Mouse (Mus musculus) heart, embryonic 13.5 days (tissue): ENCODE results near the gene Gm6096. TPM values are rescaled to one million over a fixed set of nuclear protein-coding genes. Genes with fewer than 3 reads are reported as not detected.

ENCODE experiments used
- ATAC-seq: fragments of 200-750 bp; cut with Nextera tagmentation; 2 replicates; pipeline ENCODE4 v1.8.0; 2017; ENCODE audit warnings: moderate TSS enrichment; ENCODE audit not compliant: insufficient number of reproducible peaks, low FRiP score, low TSS enrichment; ENCODE audit errors: extremely low read depth
- H3K27ac ChIP-seq: fragments of 300-500 bp; sonication (generic); replicated peaks from 2 replicates; pipeline ENCODE4 v1.5.1; 2015; ENCODE audit warnings: moderate library complexity, mild to moderate bottlenecking, inconsistent platforms
- H3K27me3 ChIP-seq: fragments of 300-500 bp; sonication (generic); replicated peaks from 2 replicates; pipeline ENCODE4 v1.6.1; 2015; ENCODE audit warnings: mild to moderate bottlenecking, inconsistent platforms
- H3K36me3 ChIP-seq: fragments of 300-500 bp; sonication (generic); 2 replicates; pipeline ENCODE4 v1.6.1; 2015; ENCODE audit warnings: mild to moderate bottlenecking, inconsistent platforms
- H3K4me1 ChIP-seq: fragments of 300-500 bp; sonication (generic); 2 replicates; pipeline ENCODE4 v1.6.1; 2015; ENCODE audit warnings: inconsistent platforms
- H3K4me2 ChIP-seq: fragments of 300-500 bp; sonication (generic); 2 replicates; pipeline ENCODE4 v1.6.1; 2015; ENCODE audit warnings: inconsistent platforms, mild to moderate bottlenecking, moderate library complexity
- H3K4me3 ChIP-seq: fragments of 300-500 bp; sonication (generic); 2 replicates; pipeline ENCODE4 v1.5.1; 2015; ENCODE audit warnings: moderate library complexity, mild to moderate bottlenecking, inconsistent platforms
- H3K9ac ChIP-seq: fragments of 300-500 bp; sonication (generic); 2 replicates; pipeline ENCODE4 v1.6.1; 2015; ENCODE audit warnings: inconsistent platforms, mild to moderate bottlenecking, moderate library complexity
- H3K9me3 ChIP-seq: fragments of 300-500 bp; sonication (generic); 2 replicates; pipeline ENCODE4 v1.6.1; 2016; ENCODE audit warnings: inconsistent platforms
- WGBS: fragments of 180-500 bp; shearing (Covaris S2); methylation state at CpG from one replicate; pipeline ENCODE4 v1.1.7; 2015; ENCODE audit warnings: mixed read lengths; 5-methylcytosine and 5-hydroxymethylcytosine counted together
- polyA plus RNA-seq: library from polyadenylated mRNA; unstranded; fragments of >200 nt; fragmentation: Nextera tagmentation; extraction: Ambion mirVana; gene quantifications from 2 replicates; pipeline ENCODE4 v1.2.1, GENCODE M21; 2015

Gene Gm6096
- polyA plus RNA-seq, 1 experiment from 2014 or later = 0.37 TPM

GRCm38 (mm10) chr7:34224308-34224707, 26.5 kb upstream of the Gm6096 start:
- whole genome bisulfite sequencing = 84% methylated on average over 6 of the region's 6 CpGs
- Histone ChIP-seq H3K4me3 (no peak overlapping the region), H3K4me2 (no peak overlapping the region), H3K36me3 (peaks cover 95% of the 10 kb centered on the region), H3K9me3 (no peaks in the 10 kb centered on the region), H3K27me3 (no peaks in the 10 kb centered on the region), H3K4me1 (peaks cover 43% of the 10 kb centered on the region), H3K27ac (no peak overlapping the region), H3K9ac (no peak overlapping the region)
- no peak for ATAC-seq

DNA sequence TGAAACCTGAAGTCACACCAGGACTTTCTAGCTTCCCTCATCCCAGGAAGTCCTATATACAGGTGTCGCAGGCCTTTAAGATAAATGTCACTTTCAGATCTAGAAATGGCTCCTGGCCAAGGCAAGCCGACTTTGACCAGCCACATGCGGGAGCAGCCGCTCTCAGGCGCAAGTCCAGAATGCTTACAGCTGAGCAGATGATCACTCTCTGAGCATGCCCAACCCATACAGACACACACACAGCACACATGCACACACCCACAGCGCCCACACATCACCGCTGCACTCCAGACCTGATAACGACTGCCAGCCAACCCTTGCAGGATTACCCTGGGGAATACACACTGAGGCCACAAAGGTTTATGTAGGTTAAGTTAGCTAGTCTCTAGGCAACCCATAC, 24.8 kb upstream of the Gm6096 start:
- Histone ChIP-seq H3K9ac (peak overlapping the region; percentile 94), H3K9me3 (no peaks in the 10 kb centered on the region), H3K27me3 (no peaks in the 10 kb centered on the region), H3K4me1 (peaks cover 50% of the 10 kb centered on the region), H3K4me3 (peak overlapping the region; percentile 79), H3K36me3 (peaks cover 77% of the 10 kb centered on the region), H3K4me2 (peak overlapping the region; percentile 92), H3K27ac (no peak overlapping the region)
- WGBS = 51% methylated on average over 8 of the region's 8 CpGs
- ATAC-seq = no peak

- no peak for ATAC-seq
- Histone ChIP-seq H3K4me1 (peaks cover 50% of the 10 kb centered on the region), H3K4me2 (peak overlapping the region; percentile 92), H3K9me3 (no peaks in the 10 kb centered on the region), H3K4me3 (peak overlapping the region; percentile 79), H3K36me3 (peaks cover 69% of the 10 kb centered on the region), H3K9ac (peak overlapping the region; percentile 94), H3K27ac (no peak overlapping the region), H3K27me3 (no peaks in the 10 kb centered on the region)
- WGBS = 87% methylated on average over 12 of the region's 12 CpGs
These were observed 24.0 kb upstream of the Gm6096 start for GRCm38 (mm10) chr7:34226846-34227245.

- Histone ChIP-seq H3K36me3 (peaks cover 51% of the 10 kb centered on the region), H3K27me3 (no peaks in the 10 kb centered on the region), H3K9ac (peak overlapping the region; percentile 94), H3K27ac (no peak overlapping the region), H3K4me3 (peak overlapping the region; percentile 79), H3K9me3 (no peaks in the 10 kb centered on the region), H3K4me1 (peaks cover 62% of the 10 kb centered on the region), H3K4me2 (peak overlapping the region; percentile 92)
- WGBS = 14% methylated on average over 7 of the region's 9 CpGs
- no peak for ATAC-seq
These were observed 22.2 kb upstream of the Gm6096 start for GRCm38 (mm10) chr7:34228641-34229040.

- WGBS = 13% methylated on average over 5 of the region's 5 CpGs
- Histone ChIP-seq H3K27me3 (no peaks in the 10 kb centered on the region), H3K36me3 (peaks cover 46% of the 10 kb centered on the region), H3K4me3 (peak overlapping the region; percentile 79), H3K9me3 (no peaks in the 10 kb centered on the region), H3K9ac (peak overlapping the region; percentile 94), H3K4me1 (peaks cover 62% of the 10 kb centered on the region), H3K27ac (peak overlapping the region; percentile 97), H3K4me2 (peak overlapping the region; percentile 92)
- no peak for ATAC-seq
These were observed 21.7 kb upstream of the Gm6096 start for GRCm38 (mm10) chr7:34229153-34229552.

DNA sequence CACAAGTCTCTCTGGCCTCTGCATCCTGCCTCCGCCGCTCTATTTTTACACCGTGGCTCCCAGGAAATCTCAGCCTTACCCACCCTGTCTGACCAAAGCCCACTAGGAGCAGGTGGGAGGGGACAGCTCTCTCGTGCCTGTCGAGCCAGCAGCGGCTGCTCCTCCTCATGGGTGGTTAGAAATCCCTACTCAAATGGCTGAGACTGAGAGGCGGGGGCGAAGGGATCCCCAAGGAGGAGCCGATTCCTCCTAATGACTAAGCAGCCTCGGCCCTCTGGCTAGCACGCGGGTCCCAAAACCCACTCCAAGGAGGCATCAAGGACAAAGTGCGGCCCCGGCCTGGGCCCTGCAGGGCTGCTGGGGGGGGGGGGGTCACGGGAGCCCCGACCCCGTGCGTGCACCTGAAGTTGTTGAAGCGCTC, 21.1 kb upstream of the Gm6096 start:
- Histone ChIP-seq H3K27me3 (no peaks in the 10 kb centered on the region), H3K27ac (peak overlapping the region; percentile 97), H3K4me1 (peaks cover 62% of the 10 kb centered on the region), H3K9ac (peak overlapping the region; percentile 94), H3K36me3 (peaks cover 41% of the 10 kb centered on the region), H3K4me3 (peak overlapping the region; percentile 79), H3K4me2 (peak overlapping the region; percentile 92), H3K9me3 (no peaks in the 10 kb centered on the region)
- ATAC-seq = peak; percentile 7; the same call in 1 of the 2 replicates
- WGBS = under 1% methylated on average over 19 of the region's 19 CpGs

DNA sequence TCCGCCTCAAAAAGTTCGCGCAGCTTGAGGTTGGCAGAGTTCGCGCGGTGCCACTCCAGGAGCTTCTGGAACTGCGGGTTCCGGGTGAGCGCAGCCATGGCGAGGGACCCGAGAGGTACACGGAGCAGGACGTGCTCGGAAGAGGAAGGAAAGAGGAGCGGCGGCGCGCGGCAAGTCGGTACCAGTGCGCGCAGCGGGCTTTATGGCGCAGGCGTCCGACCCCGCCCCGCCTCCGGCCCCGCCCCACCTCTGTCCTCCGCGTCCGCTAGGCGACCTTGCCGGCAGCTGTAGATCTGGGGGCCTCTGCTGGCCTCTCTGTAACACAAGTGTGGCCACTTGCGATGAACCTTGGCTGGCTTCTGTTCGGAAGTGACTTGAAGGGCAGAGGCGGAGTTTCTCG, 20.7 kb upstream of the Gm6096 start, which contains the start of gene Gpi1:
Gene Gpi1, minus strand, starts transcription at position 221 of the 400 bp plus-strand sequence.
- no peaks in the 10 kb centered on the region for H3K27me3 ChIP-seq
- H3K9me3 ChIP-seq = no peaks in the 10 kb centered on the region
- H3K4me3 ChIP-seq = peak within 1 kb of the TSS; percentile 79
- peaks cover 65% of the 10 kb centered on the region for H3K4me1 ChIP-seq
- peak within 1 kb of the TSS; percentile 97 for H3K27ac ChIP-seq
- peaks cover 37% of the 10 kb centered on the region for H3K36me3 ChIP-seq
- peak; percentile 24 for ATAC-seq
- H3K4me2 ChIP-seq = peak within 1 kb of the TSS; percentile 92
- H3K9ac ChIP-seq = peak within 1 kb of the TSS; percentile 94
- under 1% methylated on average over 37 of the region's 39 CpGs for WGBS

DNA sequence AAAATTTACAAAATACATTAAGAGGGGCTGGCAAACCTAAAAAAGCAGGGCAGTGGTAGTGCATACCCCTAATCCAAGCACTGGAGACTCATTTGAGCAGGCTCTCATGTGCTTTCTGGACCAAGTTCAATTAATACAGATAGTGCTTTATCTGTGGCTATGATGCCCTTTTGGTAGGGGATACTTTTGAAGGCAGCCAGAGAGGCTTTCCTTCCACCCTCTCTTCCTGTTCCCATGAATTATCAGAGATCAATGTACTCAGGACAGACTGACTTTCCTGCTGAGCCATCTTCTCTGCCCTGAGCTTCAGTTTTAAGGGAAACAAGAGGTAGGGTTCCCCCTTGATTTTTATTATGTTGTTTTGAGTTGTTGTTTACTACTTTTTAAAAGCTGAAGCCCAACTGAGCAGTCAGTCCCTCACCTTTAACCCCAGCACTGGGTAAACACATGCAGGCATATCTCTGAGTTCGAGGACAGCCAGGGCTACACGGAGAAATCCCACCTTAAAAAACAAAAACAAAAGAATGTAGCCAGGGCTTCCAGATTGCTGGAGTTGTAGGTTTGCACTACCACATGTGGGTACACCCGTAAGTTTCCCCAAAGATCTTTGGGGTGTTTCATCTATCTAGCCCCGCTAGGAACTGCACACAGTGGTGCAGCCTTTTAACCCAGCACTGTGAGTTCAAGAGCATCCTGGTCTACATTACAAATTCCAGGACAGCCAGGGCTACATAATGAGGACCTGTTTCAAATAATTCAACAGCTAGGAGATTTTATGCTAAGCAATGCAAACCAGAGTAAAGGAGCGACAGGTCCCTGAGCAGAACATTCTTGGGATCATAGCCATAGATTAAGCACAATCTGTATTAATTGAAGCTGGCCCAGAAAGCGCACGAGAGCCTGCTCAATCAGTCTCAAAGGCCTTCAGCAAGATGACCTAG, 17.8 kb upstream of the Gm6096 start:
- WGBS = 34% methylated on average over 7 of the region's 7 CpGs
- Histone ChIP-seq H3K4me3 (peak overlapping the region; percentile 61), H3K27ac (peak overlapping the region; percentile 97), H3K36me3 (peaks cover 29% of the 10 kb centered on the region), H3K9me3 (no peaks in the 10 kb centered on the region), H3K27me3 (no peaks in the 10 kb centered on the region), H3K4me1 (peaks cover 40% of the 10 kb centered on the region), H3K4me2 (peak overlapping the region; percentile 79), H3K9ac (peak overlapping the region; percentile 82)
- no peak for ATAC-seq

- Histone ChIP-seq H3K4me3 (peak overlapping the region; percentile 61), H3K27me3 (no peaks in the 10 kb centered on the region), H3K9me3 (no peaks in the 10 kb centered on the region), H3K36me3 (peaks cover 31% of the 10 kb centered on the region), H3K27ac (peak overlapping the region; percentile 97), H3K9ac (peak overlapping the region; percentile 82), H3K4me2 (peak overlapping the region; percentile 79), H3K4me1 (peaks cover 30% of the 10 kb centered on the region)
- WGBS = under 1% methylated on average over 46 of the region's 46 CpGs
- peak; percentile 85 for ATAC-seq
These were observed 16.8 kb upstream of the Gm6096 start for GRCm38 (mm10) chr7:34233909-34234609.

DNA sequence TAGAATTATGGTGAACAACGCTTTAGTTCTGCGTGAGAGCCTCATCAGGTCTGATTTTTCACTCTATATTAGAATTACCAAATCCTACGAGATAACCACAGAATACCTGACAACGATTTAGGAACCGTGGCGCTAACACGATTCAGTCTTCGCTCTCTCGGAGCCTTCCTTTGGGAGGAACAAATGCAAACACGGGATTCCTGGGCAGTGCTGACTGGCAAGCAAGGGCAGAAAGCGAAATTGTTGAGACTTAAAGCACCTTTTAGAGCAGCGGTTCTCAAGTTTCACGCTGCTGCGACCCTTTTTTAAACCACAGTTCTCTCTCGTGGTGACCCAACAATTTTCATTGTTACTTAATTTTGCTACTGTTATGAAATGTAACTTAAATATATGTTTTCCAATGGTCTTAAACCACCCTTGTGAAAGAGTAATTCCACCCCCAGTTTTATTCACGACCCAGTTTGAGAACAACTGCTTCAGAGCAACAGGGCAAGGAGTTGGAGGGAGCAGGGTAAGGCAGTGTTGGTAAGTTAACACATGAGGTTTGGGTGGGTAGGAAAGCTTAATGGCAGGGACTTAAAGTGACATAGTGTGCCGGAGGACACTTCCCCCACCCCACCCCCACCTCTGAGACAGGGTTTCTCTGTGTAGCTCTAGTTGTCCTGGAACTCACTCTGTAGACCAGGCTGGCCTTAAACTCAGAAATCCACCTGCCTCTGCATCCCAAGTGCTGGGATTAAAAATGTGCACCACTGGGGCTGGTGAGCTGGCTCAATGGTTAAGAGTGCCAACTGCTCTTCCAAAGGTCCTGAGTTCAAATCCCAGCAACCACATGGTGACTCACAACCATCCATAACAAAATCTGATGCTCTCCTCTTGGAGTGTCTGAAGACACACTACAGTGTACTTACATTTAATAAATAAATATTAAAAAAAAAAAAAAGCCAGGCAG, 16.0 kb upstream of the Gm6096 start:
- Histone ChIP-seq H3K27me3 (no peaks in the 10 kb centered on the region), H3K9ac (peak overlapping the region; percentile 82), H3K4me3 (peak overlapping the region; percentile 61), H3K4me1 (peaks cover 26% of the 10 kb centered on the region), H3K36me3 (peaks cover 40% of the 10 kb centered on the region), H3K27ac (peak overlapping the region; percentile 97), H3K9me3 (no peaks in the 10 kb centered on the region), H3K4me2 (peak overlapping the region; percentile 79)
- 1% methylated on average over 17 of the region's 17 CpGs for WGBS
- no peak for ATAC-seq
